Mouse (Mus musculus) retina, embryonic 14.5 days (tissue): ENCODE measurements around the gene Mfrp.
A peak's percentile ranks its signal among the peaks of the same experiment; 100 is the strongest.

Experiments
- DNase-seq: peaks from one replicate; pipeline ENCODE4 v3.0.0-alpha.2; 2015; ENCODE audit warnings: low spot score

Mfrp gene

GRCm38 (mm10) chr9:44101490-44101889 is at the start of gene Mfrp:
Gene Mfrp, plus strand, starts transcription at chr9:44101729.
- DNase-seq = no peak

GRCm38 (mm10) chr9:44052855-44053254 is 48.7 kb upstream of the Mfrp start:
- DNase-seq = no peak

DNA sequence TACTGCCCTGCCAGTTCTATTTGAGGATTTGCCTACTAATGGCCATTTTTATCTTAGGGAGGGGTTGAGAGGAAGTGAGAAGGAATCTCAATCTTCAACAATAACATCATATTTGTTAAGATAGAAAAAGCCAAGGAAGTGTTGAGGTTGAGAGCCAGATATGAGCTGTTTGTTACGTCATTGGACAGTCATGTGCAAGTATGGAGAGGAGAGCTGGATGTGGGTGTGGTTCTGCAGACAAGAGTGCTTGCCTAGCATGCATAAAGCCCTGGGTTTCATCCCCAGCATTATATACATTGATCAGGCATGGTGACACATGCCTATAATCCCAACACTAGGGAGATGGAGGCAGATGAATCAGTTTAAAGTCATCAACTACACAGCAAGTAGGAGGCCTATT is 47.6 kb upstream of the Mfrp start:
- DNase-seq = no peak

DNA sequence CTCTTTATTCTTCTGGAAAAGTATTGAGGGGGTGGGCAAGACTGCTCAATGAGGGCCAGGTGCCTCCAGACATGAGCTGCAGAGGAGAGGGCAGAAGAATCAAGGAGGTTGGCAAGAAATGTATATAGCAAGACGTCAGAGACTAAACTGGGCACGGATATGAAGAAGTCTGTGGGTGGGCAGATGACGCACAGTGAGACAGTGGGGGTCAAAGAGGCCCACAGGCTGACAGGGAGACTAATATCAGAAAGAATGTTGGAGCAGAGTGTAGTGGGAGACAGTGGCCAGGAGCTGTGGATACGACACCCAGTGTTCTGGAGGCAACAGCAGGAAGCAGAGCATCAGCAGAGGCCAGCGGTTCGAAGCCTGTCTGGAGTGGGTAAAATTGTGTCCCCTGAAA is 42.9 kb upstream of the Mfrp start:
- DNase-seq = no peak

DNA sequence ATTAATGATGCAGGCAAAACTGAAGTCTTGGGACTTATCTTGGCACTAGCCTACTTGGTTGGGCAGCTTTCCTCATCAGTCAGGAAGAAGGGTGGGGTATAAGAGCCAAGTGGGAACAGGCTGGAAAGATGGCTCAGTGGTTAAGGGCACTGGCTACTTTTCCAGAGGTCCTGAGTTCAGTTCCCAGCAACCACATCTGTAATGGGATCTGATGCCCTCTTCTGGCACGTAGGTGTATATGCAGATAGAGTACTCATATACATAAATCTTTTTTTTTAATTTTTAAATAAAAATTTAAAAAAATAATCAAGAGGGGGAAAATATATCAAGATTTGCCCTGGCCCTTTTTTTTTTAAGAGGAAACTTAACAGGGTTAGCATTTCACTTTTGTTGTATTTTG is 36.4 kb upstream of the Mfrp start:
- DNase-seq = no peak

GRCm38 (mm10) chr9:44066785-44067225 is 34.7 kb upstream of the Mfrp start, which contains the start of gene Usp2:
Gene Usp2, plus strand, starts transcription at chr9:44067021.
- peak; percentile 99 for DNase-seq

DNA sequence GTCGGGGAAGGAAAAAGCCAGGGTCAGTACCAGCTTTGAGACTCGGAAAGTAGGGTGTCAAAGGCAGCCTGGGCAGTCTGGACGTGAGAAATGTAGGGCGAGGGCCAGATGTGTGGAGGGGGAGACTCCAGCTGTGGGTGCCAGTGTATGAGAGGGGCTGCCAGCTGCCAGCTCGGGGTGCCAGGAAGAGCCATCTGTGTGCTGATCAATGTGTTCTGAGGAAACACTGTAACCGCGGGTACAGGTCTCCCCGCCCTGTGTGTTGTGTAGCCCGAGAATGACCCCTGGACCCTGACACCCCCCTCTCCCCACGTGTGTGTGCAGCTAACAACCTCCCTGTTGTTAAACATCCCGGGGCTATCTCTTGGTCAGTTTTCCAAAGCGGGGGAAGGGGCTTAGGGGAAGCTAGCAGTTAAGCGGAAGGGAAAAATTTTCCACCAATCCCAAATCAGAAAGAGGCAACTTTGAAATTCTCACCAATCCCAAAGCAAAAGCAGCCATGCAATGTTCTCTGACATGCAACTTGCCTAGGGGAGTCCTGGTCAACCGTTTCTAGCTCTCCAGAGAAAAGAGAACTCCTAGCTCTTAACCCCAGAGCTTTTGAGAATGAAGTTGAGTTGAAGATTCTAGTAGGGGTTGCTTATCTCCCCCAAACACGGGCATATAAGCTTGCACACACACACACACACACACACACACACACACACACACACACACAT is 34.1 kb upstream of the Mfrp start:
- peak; percentile 34 for DNase-seq

DNA sequence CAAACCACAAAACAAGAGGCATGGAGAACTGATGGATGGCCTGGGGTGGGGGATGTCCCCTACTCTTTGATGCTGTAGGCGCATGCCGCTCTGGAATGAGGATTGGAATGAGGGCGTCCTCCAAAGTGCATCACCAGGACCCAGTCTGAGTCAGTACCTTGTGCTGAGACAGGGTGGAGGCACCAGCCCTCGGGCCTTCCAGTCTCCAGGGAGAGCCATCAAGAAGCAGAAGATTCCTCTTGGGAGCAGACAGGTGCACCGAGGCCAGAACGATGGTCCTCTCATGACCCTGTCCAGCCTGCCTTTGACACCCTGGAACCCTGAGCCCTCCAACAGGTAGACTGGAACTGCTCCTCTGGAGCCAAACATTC is 33.6 kb upstream of the Mfrp start:
- no peak for DNase-seq

DNA sequence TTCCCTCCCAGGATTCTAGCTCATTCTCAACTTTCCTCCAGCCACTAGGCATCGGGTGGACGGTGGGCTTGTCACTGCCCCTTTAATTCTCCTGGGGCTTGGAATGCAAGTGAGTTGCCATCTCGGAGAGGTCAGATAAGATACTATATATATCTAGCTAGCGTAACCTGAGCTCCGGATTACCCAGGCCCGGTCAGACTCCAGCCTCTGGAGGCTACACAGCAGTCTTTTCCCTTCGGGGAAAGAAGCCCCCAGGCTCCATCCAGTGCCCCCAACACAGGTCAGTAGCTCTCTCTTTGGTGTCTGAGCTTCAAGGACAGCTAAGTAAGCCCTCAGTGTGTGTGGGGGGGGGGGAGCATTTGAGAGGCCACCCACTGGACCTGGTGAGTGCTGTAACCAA is 32.3 kb upstream of the Mfrp start:
- DNase-seq = no peak

DNA sequence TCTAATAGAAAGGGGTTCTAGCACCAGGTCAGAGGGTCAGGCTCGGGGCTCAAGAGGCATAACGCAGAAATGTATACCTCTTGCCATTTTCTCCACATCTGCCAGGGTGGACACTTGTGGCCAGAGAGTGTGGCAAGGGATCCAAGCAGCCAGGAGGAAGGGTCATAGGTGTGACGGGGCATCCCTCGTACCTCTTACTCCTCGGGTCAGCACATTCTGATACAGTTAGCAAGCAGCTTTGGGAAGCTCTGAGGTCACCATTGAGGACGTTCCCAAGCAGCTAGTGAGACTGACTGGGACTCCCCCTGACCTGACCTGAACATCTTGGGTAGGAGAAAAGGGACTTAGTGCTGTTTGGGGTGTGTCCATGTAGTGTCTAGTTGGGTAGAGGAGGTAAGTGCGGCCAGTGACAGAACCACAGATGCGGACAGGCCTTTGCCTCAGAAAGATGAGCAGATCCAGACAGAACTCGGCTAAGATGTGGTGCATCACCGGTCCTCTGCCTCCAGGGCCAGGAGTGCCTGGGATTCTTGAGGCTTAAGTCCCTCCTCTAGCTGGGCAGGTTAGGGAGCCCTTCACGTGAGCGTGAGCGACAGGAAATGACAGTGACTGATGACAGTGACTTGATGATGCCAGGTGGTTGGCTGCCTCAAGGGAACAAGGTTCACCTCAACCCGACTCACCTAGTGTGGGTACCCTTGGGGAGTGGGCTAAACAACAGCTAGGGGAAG is 31.3 kb upstream of the Mfrp start:
- no peak for DNase-seq

DNA sequence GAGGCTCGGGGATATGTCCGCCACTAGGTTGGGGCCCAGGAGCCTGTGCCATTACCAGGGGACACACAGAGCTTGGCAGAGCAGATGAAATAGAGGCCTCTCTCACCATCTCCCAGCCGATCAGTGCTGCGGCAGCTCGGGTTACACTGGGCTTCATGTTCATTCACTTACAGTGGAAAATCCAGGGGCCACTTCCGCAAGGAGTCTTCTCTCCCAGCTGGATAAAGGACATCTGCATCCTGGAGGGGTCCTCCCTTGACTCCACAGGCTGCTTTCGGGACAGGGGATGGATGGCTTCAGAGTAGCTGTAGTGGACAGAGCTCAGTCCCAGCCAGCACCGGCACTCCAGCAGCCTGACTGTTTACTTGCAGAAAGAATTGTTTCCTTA is 30.7 kb upstream of the Mfrp start:
- DNase-seq = no peak

GRCm38 (mm10) chr9:44071914-44072598 is 29.5 kb upstream of the Mfrp start:
- peak; percentile 78 for DNase-seq

GRCm38 (mm10) chr9:44072599-44072915 is 29.0 kb upstream of the Mfrp start:
- DNase-seq = no peak

DNA sequence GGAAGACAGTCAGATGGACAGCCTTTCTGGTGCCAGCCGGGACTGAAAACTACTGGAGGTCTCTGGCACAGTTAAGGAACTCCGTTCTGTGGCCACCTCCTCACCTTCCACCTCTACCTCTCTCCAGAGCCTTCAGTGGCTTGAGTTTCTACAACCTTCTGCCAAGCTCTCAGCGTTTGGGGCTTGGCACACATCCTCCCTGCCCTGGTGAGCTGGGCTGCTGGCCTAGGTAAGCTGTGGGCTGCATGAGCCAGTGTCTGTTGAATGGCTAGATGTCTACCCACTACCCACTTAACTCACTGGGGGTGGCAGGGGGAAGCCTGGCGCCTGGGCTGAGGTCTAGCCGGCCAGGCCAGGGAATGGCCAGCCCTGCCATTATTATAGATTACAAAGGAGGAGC is 28.4 kb upstream of the Mfrp start:
- DNase-seq = no peak

DNA sequence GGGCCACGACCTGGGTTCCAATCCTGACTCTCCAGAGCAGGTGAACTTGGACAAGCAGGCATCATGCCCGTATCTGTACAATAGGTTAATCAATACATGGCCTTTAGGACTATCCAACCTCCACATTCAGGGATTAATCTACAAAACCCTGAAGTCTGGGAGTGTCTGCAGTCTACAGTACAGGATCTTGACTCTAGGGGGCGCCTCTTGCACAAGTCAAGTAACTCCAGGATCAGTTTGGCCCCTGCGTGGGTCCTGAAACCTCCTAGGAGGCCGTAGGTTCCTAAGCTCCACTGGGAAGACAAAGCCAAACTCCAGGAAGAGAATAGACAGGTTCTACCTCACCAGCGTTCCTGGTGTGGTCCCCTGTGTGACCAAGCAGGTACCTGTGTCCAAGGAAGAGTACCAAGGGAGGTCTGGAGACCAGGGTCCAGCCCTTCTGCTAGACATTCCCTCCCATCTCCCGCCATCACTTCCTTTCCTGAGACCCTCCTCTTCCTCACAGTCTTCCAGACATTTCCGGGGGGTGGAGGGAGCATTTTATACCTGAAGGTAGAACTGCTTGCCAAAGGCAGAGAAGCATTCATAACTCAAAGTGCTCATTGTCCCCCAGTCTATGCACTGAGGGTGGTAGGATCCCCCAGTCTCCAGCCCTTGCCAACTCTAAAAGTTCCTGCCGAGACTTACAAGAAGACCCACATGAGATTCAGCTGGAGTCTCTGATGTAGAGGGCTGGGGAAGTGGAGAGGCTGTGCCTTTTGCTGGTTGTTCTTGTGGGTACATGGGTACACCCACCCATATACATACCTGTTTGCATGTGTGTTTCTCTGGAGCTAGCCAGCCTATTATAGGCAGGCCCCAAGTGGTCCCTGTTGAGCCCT is 26.9 kb upstream of the Mfrp start:
- DNase-seq = no peak

- no peak for DNase-seq
Measured at GRCm38 (mm10) chr9:44075276-44075995, 26.1 kb upstream of the Mfrp start.

GRCm38 (mm10) chr9:44075996-44076763 is 25.3 kb upstream of the Mfrp start:
- no peak for DNase-seq

GRCm38 (mm10) chr9:44076764-44077120 is 24.8 kb upstream of the Mfrp start:
- DNase-seq = peak; percentile 86

- DNase-seq = no peak
Measured at GRCm38 (mm10) chr9:44077266-44077910, 24.1 kb upstream of the Mfrp start.

- no peak for DNase-seq
Measured at GRCm38 (mm10) chr9:44078136-44078797, 23.3 kb upstream of the Mfrp start.
